Comparison of ENCODE assay signal across 21 mouse cellular contexts in genomic region chr11:65818193-65818592, GRCm38 (mm10).
"Had no signal": no experiment of that assay in that cellular context is flagged by ENCODE, and none has a peak within 500 bp of the region (broad histone marks: within the 10 kb centered on the region; RNA-seq: fewer than 3 reads in every experiment).

No protein-coding gene starts in this region.

- H3K27ac ChIP-seq: heart, embryonic 10.5 days; hindbrain, embryonic 13.5 days; hindbrain, embryonic 15.5 days; intestine, embryonic 15.5 days; layer of hippocampus, adult 2 months; limb, embryonic 13.5 days; limb, embryonic 15.5 days; liver, embryonic 12.5 days had no signal

- H3K9me3 ChIP-seq: heart, embryonic 10.5 days; heart, embryonic 12.5 days; hindbrain, embryonic 13.5 days; hindbrain, embryonic 15.5 days; intestine, embryonic 15.5 days; limb, embryonic 13.5 days; limb, embryonic 15.5 days; liver, embryonic 12.5 days had no signal

- DNase-seq: gastrocnemius, postnatal 14 days; gastrocnemius, postnatal 36 days; heart, adult 18-20 months; heart, postnatal 10 days; kidney, adult 18-20 months; kidney, adult 8-10 months; kidney, postnatal 10 days; kidney, postnatal 25 days; kidney, postnatal 4 days; left cerebral cortex, postnatal 4 days had no signal

- H3K4me3 ChIP-seq: heart, embryonic 10.5 days; heart, embryonic 12.5 days; hindbrain, embryonic 13.5 days; hindbrain, embryonic 15.5 days; intestine, embryonic 15.5 days; layer of hippocampus, adult 2 months; limb, embryonic 13.5 days; limb, embryonic 15.5 days; liver, embryonic 12.5 days had no signal

- H3K4me2 ChIP-seq: heart, embryonic 12.5 days; hindbrain, embryonic 13.5 days; hindbrain, embryonic 15.5 days; intestine, embryonic 15.5 days; limb, embryonic 13.5 days; limb, embryonic 15.5 days; liver, embryonic 12.5 days had no signal

- H3K4me1 ChIP-seq: heart, embryonic 10.5 days; hindbrain, embryonic 15.5 days; intestine, embryonic 15.5 days; liver, embryonic 12.5 days had no signal

- ATAC-seq: inflammation-experienced regulatory T-cells, adult 6 months; intestine, embryonic 15.5 days; intestine, postnatal 0 days; liver, embryonic 12.5 days had no signal

- H3K27me3 ChIP-seq: heart, embryonic 12.5 days; hindbrain, embryonic 13.5 days; hindbrain, embryonic 15.5 days; intestine, embryonic 15.5 days; limb, embryonic 13.5 days; limb, embryonic 15.5 days; liver, embryonic 12.5 days had no signal

- H3K9ac ChIP-seq: heart, embryonic 12.5 days; hindbrain, embryonic 13.5 days; hindbrain, embryonic 15.5 days; intestine, embryonic 15.5 days; limb, embryonic 13.5 days; limb, embryonic 15.5 days; liver, embryonic 12.5 days had no signal
